Mouse (Mus musculus): Measurements from ENCODE around the gene Gm28048.

GRCm38 (mm10) chr11:22826051-22826450, 155.8 kb downstream of the Gm28048 start:
- TF ChIP-seq POLR2A (IDR thresholded peaks at IDR 0.05; ENCODE audit: borderline replicate concordance, extremely low read depth, low read depth, low read length) (no peak), CTCF (IDR thresholded peaks at IDR 0.05; ENCODE audit: insufficient read depth, low read length) (no peak)

Measured in lung, adult 2 months (tissue).